Mouse (Mus musculus): ENCODE results near the gene Fgfr2.
A peak's percentile ranks its signal among the peaks of the same experiment; 100 is the strongest.

Gene Fgfr2

DNA sequence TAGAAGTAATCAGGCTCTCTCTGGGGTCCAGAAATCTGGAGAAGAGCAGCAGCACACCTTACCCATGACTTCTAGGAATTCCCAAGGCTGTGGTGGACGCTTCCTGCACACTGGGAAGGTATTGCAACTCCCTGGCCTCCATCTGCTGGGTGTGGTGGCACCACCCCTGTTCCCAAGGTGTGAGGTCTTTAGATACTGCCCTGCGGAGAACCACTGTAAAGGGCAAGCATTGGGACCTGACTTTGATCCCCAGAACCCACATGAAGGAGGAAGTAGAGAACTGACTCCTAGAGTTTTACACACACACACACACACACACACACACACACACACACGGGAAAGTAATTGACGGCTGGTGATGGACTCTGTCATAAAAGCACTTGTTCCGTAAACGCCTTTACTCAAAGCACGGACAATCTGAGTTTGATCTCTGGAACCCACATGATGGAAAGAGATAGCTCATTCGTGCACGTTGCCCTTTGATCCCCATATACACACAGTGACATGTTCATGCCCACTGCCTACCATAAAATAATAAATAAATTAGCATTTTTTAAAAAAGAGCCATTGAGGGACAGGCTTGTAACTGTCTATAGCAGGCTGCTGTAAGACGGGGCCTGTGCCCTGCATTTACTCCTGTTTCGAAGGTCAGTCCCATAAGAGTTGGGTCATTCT lies 478.4 kb downstream of the Fgfr2 start:
- H3K9me3 ChIP-seq (ENCODE audit: low read length): no peaks in the 10 kb centered on the region

DNA sequence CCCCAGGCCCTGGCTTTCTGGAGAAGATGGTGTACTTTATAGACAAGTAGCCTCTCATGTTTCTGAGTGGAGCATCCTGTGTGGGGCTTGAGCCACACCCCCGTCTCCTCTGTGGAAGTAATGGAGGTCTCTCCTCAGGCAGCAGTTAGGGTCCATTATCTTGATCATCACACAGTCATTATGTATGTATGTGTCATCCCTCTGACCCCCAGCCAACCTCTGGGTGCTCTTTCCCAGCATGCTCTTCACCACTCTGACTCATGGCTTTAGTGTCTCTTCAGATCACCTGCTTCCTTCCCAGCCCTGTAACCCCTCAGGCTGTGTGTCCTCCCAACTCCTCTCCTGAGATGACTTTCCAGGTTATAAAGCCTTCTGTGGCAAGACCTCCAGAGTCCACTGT lies 481.5 kb downstream of the Fgfr2 start:
- no peak overlapping the region for H3K4me3 ChIP-seq (replicated peaks; ENCODE audit: low read length)
- H3K36me3 ChIP-seq (ENCODE audit: insufficient read depth, low read length): 0 out of 2 replicates have a peak, but pooled peaks cover 4% of the 10 kb centered on the region
- peaks cover 2% of the 10 kb centered on the region for H3K27me3 ChIP-seq (ENCODE audit: insufficient read depth, low read length)
- no peaks in the 10 kb centered on the region for H3K9me3 ChIP-seq (ENCODE audit: low read length)
- peaks cover 5% of the 10 kb centered on the region for H3K4me1 ChIP-seq (replicated peaks; ENCODE audit: low read depth, low read length)
- TF ChIP-seq POU5F1 (IDR thresholded peaks at IDR 0.05; ENCODE audit: borderline replicate concordance, low read length) (no peak), CTCF (conservative IDR thresholded peaks at IDR 0.05; ENCODE audit: low read length) (no peak), NANOG (IDR thresholded peaks at IDR 0.05; ENCODE audit: borderline replicate concordance, low read length) (no peak)

More for the DNA sequence above, 478.4 kb downstream of the Fgfr2 start:
- Histone ChIP-seq H3K27me3 (ENCODE audit: insufficient read depth, low read length) (peaks cover 2% of the 10 kb centered on the region; the same call in 1 of the 2 replicates), H3K4me1 (replicated peaks; ENCODE audit: low read depth, low read length) (no peaks in the 10 kb centered on the region), H3K36me3 (ENCODE audit: insufficient read depth, low read length) (0 out of 2 replicates have a peak, but pooled peaks cover 4% of the 10 kb centered on the region), H3K4me3 (replicated peaks; ENCODE audit: low read length) (no peak overlapping the region)
- TF ChIP-seq CTCF (conservative IDR thresholded peaks at IDR 0.05; ENCODE audit: low read length): no peak

DNA sequence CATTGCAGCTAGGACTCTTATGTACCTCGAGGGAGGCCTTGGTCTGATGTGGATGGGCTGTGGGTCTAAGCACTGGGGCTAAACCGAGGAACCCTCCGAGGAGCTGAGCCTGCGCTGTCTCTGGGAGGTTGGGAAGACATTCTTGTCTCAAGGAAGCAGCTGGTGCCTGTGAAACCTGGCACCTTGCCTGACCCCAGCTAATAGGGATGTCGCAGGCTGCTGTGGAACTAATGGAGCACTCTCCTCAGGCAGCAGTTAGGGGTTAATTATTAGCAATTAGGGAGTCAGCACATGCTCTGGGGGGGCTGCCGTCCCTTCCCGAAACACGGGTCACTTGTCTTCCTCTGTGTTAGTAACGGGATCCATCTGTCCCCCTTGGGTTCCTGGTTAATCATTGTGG lies 482.2 kb downstream of the Fgfr2 start:
- Histone ChIP-seq H3K27me3 (ENCODE audit: insufficient read depth, low read length) (peaks cover 2% of the 10 kb centered on the region), H3K9me3 (ENCODE audit: low read length) (no peaks in the 10 kb centered on the region), H3K4me3 (replicated peaks; ENCODE audit: low read length) (no peak overlapping the region), H3K36me3 (ENCODE audit: insufficient read depth, low read length) (0 out of 2 replicates have a peak, but pooled peaks cover 4% of the 10 kb centered on the region), H3K4me1 (replicated peaks; ENCODE audit: low read depth, low read length) (peaks cover 5% of the 10 kb centered on the region)
- TF ChIP-seq CTCF (conservative IDR thresholded peaks at IDR 0.05; ENCODE audit: low read length): no peak
- no peak for TF ChIP-seq NANOG (IDR thresholded peaks at IDR 0.05; ENCODE audit: borderline replicate concordance, low read length)

DNA sequence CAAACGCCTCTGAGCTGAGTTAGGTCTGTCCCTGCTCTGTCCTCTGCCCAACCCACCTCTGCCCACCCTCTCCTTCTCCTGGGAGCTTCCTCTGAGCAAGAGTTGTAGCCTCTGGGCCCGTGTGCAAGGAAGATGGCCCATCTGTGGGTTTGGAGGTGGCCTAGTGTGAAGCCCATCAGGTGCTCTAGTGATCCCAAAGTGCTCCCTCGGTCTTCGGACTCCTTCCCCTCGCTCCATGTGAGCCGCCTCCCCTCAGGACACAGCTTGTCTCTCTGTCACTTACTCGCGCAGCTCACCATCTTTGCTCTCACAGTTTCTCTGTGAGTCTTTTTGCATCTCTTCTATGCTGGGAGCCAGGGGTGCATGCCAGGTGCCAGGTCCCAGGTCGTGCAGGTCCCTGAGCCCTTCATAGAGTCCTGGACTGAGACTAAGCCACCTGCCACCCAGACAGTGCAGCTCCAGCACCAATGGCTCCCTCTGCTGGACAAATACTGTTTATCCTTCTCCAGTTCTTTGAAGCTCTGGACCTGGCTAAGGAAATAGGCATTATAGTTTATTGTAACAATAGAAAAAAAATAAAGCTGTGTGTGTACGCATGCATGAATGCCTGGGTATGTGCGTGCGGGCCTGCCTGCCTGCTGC lies 484.6 kb downstream of the Fgfr2 start:
- no peaks in the 10 kb centered on the region; the same call in 1 of the 2 replicates for H3K27me3 ChIP-seq (ENCODE audit: insufficient read depth, low read length)
- 0 out of 2 replicates have a peak, but pooled peaks cover 4% of the 10 kb centered on the region for H3K36me3 ChIP-seq (ENCODE audit: insufficient read depth, low read length)

DNA sequence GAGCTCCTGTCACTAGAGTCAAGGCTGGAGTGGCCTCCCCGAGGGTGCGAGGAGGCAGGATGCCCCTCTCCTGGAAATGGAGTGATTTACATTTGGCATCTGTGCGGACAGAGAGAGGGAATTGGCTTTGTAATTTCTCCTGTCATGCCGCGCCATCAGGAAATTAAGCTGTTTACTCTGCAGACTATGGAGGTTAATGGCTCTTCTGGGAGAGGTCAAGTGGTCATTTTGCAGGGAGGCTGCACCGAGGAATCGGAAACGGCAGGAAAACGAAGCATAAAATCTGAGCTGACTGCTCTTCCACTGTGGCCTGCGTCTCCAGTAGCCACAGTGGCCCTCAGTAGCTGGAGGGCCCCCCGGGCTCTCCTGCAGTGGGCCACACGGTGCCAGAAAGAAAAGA lies 485.9 kb downstream of the Fgfr2 start:
- H3K4me3 ChIP-seq (replicated peaks; ENCODE audit: low read length): no peak overlapping the region
- no peaks in the 10 kb centered on the region; the same call in 1 of the 2 replicates for H3K27me3 ChIP-seq (ENCODE audit: insufficient read depth, low read length)
- no peaks in the 10 kb centered on the region for H3K9me3 ChIP-seq (ENCODE audit: low read length)
- H3K4me1 ChIP-seq (replicated peaks; ENCODE audit: low read depth, low read length): peaks cover 5% of the 10 kb centered on the region
- 0 out of 2 replicates have a peak, but pooled peaks cover 4% of the 10 kb centered on the region for H3K36me3 ChIP-seq (ENCODE audit: insufficient read depth, low read length)
- no peak for TF ChIP-seq NANOG (IDR thresholded peaks at IDR 0.05; ENCODE audit: borderline replicate concordance, low read length)
- TF ChIP-seq CTCF (conservative IDR thresholded peaks at IDR 0.05; ENCODE audit: low read length): no peak
- no peak for TF ChIP-seq POU5F1 (IDR thresholded peaks at IDR 0.05; ENCODE audit: borderline replicate concordance, low read length)

More for the DNA sequence above, 484.6 kb downstream of the Fgfr2 start:
- no peaks in the 10 kb centered on the region for H3K9me3 ChIP-seq (ENCODE audit: low read length)
- TF ChIP-seq POU5F1 (IDR thresholded peaks at IDR 0.05; ENCODE audit: borderline replicate concordance, low read length) (no peak), CTCF (conservative IDR thresholded peaks at IDR 0.05; ENCODE audit: low read length) (peak; percentile 64)
- H3K4me3 ChIP-seq (replicated peaks; ENCODE audit: low read length): no peak overlapping the region
- peaks cover 5% of the 10 kb centered on the region for H3K4me1 ChIP-seq (replicated peaks; ENCODE audit: low read depth, low read length)

DNA sequence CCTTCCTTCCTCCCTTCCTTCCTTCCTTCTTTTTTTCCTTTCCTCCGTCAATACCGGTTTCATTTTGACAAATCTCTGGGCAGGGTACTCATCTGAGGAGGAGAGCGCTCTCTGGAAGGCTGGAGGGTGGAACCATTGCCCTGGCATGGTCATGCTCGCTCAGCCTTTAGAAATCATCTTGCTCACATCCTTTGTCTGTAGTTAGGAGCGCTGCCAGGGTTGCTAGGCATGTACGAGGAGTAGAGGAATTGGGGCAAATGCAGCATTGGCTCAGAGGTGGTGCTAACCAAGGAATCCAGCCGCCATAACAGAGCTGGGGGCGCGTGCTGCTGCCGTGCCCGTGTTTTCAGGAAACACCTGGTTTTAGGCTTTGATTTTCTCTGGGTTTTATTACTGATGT lies 491.8 kb downstream of the Fgfr2 start:
- H3K36me3 ChIP-seq (ENCODE audit: insufficient read depth, low read length): no peaks in the 10 kb centered on the region
- peaks cover 13% of the 10 kb centered on the region for H3K27me3 ChIP-seq (ENCODE audit: insufficient read depth, low read length)
- H3K4me3 ChIP-seq (replicated peaks; ENCODE audit: low read length): no peak overlapping the region
- TF ChIP-seq POU5F1 (IDR thresholded peaks at IDR 0.05; ENCODE audit: borderline replicate concordance, low read length) (no peak), CTCF (conservative IDR thresholded peaks at IDR 0.05; ENCODE audit: low read length) (no peak), NANOG (IDR thresholded peaks at IDR 0.05; ENCODE audit: borderline replicate concordance, low read length) (no peak)
- peaks cover 6% of the 10 kb centered on the region; the same call in 1 of the 2 replicates for H3K4me1 ChIP-seq (replicated peaks; ENCODE audit: low read depth, low read length)
- H3K9me3 ChIP-seq (ENCODE audit: low read length): no peaks in the 10 kb centered on the region

DNA sequence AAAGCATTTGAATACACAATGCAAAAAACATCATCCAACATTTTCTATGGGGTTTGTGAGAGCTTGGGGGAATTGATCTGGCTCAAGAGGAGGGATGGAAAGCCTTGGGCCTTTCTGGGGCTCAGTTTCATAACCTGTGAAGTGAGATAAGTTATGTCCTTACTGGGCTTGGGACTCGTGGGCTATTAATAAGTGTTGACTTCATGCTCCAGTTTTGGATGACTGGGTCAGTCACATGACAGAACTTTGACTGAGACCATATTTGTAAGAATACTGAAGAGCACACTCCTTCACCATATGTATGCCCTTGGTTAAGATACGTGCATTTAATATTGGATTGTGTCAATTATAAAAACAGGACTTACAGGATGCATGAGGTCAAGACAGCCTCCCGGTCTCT lies 495.7 kb downstream of the Fgfr2 start:
- Histone ChIP-seq H3K36me3 (ENCODE audit: insufficient read depth, low read length) (no peaks in the 10 kb centered on the region), H3K4me1 (replicated peaks; ENCODE audit: low read depth, low read length) (peaks cover 6% of the 10 kb centered on the region; the same call in 1 of the 2 replicates), H3K9me3 (ENCODE audit: low read length) (no peaks in the 10 kb centered on the region), H3K4me3 (replicated peaks; ENCODE audit: low read length) (no peak overlapping the region), H3K27me3 (ENCODE audit: insufficient read depth, low read length) (peaks cover 20% of the 10 kb centered on the region)
- no peak for TF ChIP-seq NANOG (IDR thresholded peaks at IDR 0.05; ENCODE audit: borderline replicate concordance, low read length)
- TF ChIP-seq CTCF (conservative IDR thresholded peaks at IDR 0.05; ENCODE audit: low read length): no peak
- TF ChIP-seq POU5F1 (IDR thresholded peaks at IDR 0.05; ENCODE audit: borderline replicate concordance, low read length): no peak

DNA sequence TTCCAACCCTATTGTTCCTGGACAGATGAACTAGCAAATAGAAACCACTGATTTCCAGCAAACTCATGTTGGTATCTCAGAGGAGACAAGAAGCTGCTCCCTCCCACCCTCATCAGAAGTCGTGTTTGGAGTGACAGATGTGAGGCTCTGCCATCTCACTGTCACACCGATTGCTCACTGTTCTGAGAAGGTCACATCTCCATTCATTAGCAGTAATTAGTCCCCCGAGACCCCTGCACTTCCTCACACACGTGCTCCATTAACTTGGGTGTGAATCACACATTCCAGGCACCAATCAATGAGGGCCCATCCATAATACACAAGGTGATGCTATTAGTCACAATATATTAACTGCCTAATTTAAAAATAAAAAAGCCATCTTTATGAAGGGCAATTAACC lies 497.0 kb downstream of the Fgfr2 start:
- Histone ChIP-seq H3K27me3 (ENCODE audit: insufficient read depth, low read length) (peaks cover 26% of the 10 kb centered on the region), H3K4me1 (replicated peaks; ENCODE audit: low read depth, low read length) (peaks cover 5% of the 10 kb centered on the region; the same call in 1 of the 2 replicates), H3K4me3 (replicated peaks; ENCODE audit: low read length) (no peak overlapping the region), H3K36me3 (ENCODE audit: insufficient read depth, low read length) (no peaks in the 10 kb centered on the region), H3K9me3 (ENCODE audit: low read length) (no peaks in the 10 kb centered on the region)
- no peak for TF ChIP-seq POU5F1 (IDR thresholded peaks at IDR 0.05; ENCODE audit: borderline replicate concordance, low read length)
- no peak for TF ChIP-seq NANOG (IDR thresholded peaks at IDR 0.05; ENCODE audit: borderline replicate concordance, low read length)

Measured in E14TG2a.4 (cell line).